Mouse (Mus musculus): ENCODE measurements at regions not wholly inside any gene's neighbourhood (a gene's known extent, or its start where the extent isn't known, plus 50 kb on each side); places are given as distances from the start of the nearest gene placed in this dataset.

DNA sequence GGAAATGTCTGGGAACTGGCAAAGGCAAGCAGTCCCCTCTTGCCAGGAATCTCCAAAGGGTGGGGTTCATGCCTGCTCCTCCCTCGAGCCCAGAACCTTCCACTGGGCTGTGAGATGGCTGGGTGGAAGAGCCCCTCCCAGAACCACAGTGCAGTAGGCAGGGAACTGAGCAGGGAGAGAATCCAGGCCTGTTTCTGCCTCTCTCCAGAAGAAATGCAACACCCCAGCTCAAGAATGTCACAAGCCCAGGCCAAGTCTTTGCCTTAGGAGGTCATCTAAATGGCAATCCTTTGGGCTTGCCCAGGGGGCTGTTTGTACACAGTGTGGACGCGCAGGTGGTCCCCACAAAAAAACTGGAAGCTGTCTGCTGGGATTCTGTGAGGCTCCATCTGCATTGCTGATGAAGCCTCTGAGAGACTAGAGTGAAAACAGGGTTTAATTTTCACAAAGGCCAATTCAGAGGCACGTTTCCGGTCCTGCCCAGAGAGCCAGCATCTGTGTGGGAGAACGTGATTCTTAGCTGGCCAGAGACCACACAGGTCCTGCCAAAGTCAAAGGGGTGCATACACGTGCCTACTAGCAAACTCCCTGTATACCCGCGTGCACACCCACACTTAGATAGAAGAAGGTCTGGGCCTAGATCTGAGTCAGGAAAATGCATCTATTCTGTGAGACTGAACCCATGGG lies 129.0 kb downstream of the Hmg20a start:
- 46% methylated on average over 9 of the region's 9 CpGs for WGBS
- ATAC-seq (ENCODE audit: low read depth), result no peak
- Histone ChIP-seq H3K9me3 (ENCODE audit: control insufficient read depth, low read length) (no peaks in the 10 kb centered on the region), H3K4me2 (ENCODE audit: low read depth, low read length) (no peak overlapping the region), H3K4me1 (ENCODE audit: control insufficient read depth, insufficient read depth, low read length) (peaks cover 3% of the 10 kb centered on the region; the same call in 1 of the 2 replicates), H3K9ac (ENCODE audit: low read depth, low read length) (no peak overlapping the region), H3K27me3 (replicated peaks; ENCODE audit: control insufficient read depth, insufficient read depth, low read length) (no peaks in the 10 kb centered on the region), H3K27ac (replicated peaks; ENCODE audit: low read depth, low read length) (peak overlapping the region; percentile 44; the same call in 1 of the 2 replicates), H3K36me3 (ENCODE audit: control insufficient read depth, insufficient read depth, low read length) (no peaks in the 10 kb centered on the region), H3K4me3 (ENCODE audit: low read depth, low read length) (no peak overlapping the region)
- DNase-seq (ENCODE audit: low spot score), result peak; percentile 31

- WGBS, result 60% methylated on average over 8 of the region's 8 CpGs
- Histone ChIP-seq H3K27me3 (replicated peaks; ENCODE audit: control insufficient read depth, insufficient read depth, low read length) (no peaks in the 10 kb centered on the region), H3K9ac (ENCODE audit: low read depth, low read length) (no peak overlapping the region), H3K9me3 (ENCODE audit: control insufficient read depth, low read length) (no peaks in the 10 kb centered on the region), H3K4me1 (ENCODE audit: control insufficient read depth, insufficient read depth, low read length) (peaks cover 3% of the 10 kb centered on the region; the same call in 1 of the 2 replicates), H3K4me3 (ENCODE audit: low read depth, low read length) (no peak overlapping the region), H3K4me2 (ENCODE audit: low read depth, low read length) (no peak overlapping the region), H3K27ac (replicated peaks; ENCODE audit: low read depth, low read length) (no peak overlapping the region), H3K36me3 (ENCODE audit: control insufficient read depth, insufficient read depth, low read length) (no peaks in the 10 kb centered on the region)
- ATAC-seq (ENCODE audit: low read depth) (no peak), DNase-seq (ENCODE audit: low spot score) (no peak)
Observed at GRCm38 (mm10) chr9:56549774-56550173, 131.4 kb downstream of the Hmg20a start.

DNA sequence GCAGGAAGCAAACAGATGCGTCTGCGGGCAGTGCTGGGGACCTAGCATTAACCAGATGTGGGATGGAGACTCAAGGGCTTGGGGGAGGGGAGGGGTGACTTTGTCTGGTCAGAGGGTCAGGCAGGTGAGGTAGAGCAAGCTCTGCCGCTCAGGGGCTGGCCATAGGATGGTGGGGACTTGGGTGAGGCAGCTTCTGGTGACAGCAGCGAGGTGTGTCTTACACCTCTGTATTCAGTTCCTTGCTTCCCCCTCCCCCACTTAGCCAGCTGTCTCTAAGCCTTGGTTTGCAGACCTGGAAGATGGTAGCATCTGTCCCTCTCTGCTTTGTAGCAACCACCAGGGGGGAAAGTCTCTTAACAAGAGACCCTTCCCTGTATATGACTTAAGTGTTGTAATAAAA lies 131.8 kb downstream of the Hmg20a start:
- no peak overlapping the region for H3K4me2 ChIP-seq (ENCODE audit: low read depth, low read length)
- no peaks in the 10 kb centered on the region for H3K27me3 ChIP-seq (replicated peaks; ENCODE audit: control insufficient read depth, insufficient read depth, low read length)
- H3K36me3 ChIP-seq (ENCODE audit: control insufficient read depth, insufficient read depth, low read length), result no peaks in the 10 kb centered on the region
- H3K9ac ChIP-seq (ENCODE audit: low read depth, low read length), result no peak overlapping the region
- ATAC-seq (ENCODE audit: low read depth), result no peak
- no peak for DNase-seq (ENCODE audit: low spot score)
- H3K4me1 ChIP-seq (ENCODE audit: control insufficient read depth, insufficient read depth, low read length), result peaks cover 3% of the 10 kb centered on the region; the same call in 1 of the 2 replicates
- H3K9me3 ChIP-seq (ENCODE audit: control insufficient read depth, low read length), result no peaks in the 10 kb centered on the region
- no peak overlapping the region for H3K27ac ChIP-seq (replicated peaks; ENCODE audit: low read depth, low read length)
- no peak overlapping the region for H3K4me3 ChIP-seq (ENCODE audit: low read depth, low read length)
- WGBS, result 45% methylated on average over 4 of the region's 4 CpGs

- Histone ChIP-seq H3K36me3 (ENCODE audit: control insufficient read depth, insufficient read depth, low read length) (no peaks in the 10 kb centered on the region), H3K9me3 (ENCODE audit: control insufficient read depth, low read length) (no peaks in the 10 kb centered on the region), H3K27ac (replicated peaks; ENCODE audit: low read depth, low read length) (no peak overlapping the region), H3K4me3 (ENCODE audit: low read depth, low read length) (no peak overlapping the region), H3K27me3 (replicated peaks; ENCODE audit: control insufficient read depth, insufficient read depth, low read length) (no peaks in the 10 kb centered on the region), H3K4me1 (ENCODE audit: control insufficient read depth, insufficient read depth, low read length) (peaks cover 3% of the 10 kb centered on the region; the same call in 1 of the 2 replicates), H3K4me2 (ENCODE audit: low read depth, low read length) (no peak overlapping the region), H3K9ac (ENCODE audit: low read depth, low read length) (no peak overlapping the region)
- ATAC-seq (ENCODE audit: low read depth) (no peak), DNase-seq (ENCODE audit: low spot score) (no peak)
- WGBS, result 47% methylated on average over 11 of the region's 11 CpGs
Observed at GRCm38 (mm10) chr9:56551376-56552186, 133.2 kb downstream of the Hmg20a start.

DNA sequence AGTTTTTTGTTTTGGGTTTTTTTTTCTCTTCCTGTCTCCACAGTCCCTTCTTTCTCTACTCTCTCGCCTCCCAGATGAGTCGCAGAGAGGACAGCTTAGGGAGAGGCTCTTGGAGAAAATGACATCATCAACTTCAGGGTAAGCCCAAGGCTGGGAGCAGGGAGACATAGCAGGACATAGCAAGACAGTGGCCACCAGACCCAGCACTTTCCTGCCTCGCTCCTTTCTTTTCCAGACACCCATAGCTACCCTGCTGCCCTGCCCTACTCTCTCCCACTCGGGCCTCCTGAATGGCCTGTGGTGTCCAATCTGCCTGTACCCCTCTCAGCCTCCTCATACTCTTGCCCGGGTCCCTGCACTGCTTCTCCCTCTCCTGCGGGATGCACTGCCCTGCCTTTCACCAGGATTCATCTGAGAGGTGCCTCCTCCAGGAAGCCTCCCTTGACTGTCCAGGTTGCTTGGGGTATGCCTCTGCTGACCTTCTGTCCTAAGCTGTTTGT lies 133.8 kb downstream of the Hmg20a start:
- peaks cover 3% of the 10 kb centered on the region; the same call in 1 of the 2 replicates for H3K4me1 ChIP-seq (ENCODE audit: control insufficient read depth, insufficient read depth, low read length)
- H3K9me3 ChIP-seq (ENCODE audit: control insufficient read depth, low read length), result no peaks in the 10 kb centered on the region
- 51% methylated on average over 6 of the region's 6 CpGs for WGBS
- H3K27ac ChIP-seq (replicated peaks; ENCODE audit: low read depth, low read length), result no peak overlapping the region
- no peaks in the 10 kb centered on the region for H3K36me3 ChIP-seq (ENCODE audit: control insufficient read depth, insufficient read depth, low read length)
- no peak overlapping the region for H3K4me2 ChIP-seq (ENCODE audit: low read depth, low read length)
- H3K4me3 ChIP-seq (ENCODE audit: low read depth, low read length), result no peak overlapping the region
- no peaks in the 10 kb centered on the region for H3K27me3 ChIP-seq (replicated peaks; ENCODE audit: control insufficient read depth, insufficient read depth, low read length)
- H3K9ac ChIP-seq (ENCODE audit: low read depth, low read length), result no peak overlapping the region
- DNase-seq (ENCODE audit: low spot score) (no peak), ATAC-seq (ENCODE audit: low read depth) (no peak)

DNA sequence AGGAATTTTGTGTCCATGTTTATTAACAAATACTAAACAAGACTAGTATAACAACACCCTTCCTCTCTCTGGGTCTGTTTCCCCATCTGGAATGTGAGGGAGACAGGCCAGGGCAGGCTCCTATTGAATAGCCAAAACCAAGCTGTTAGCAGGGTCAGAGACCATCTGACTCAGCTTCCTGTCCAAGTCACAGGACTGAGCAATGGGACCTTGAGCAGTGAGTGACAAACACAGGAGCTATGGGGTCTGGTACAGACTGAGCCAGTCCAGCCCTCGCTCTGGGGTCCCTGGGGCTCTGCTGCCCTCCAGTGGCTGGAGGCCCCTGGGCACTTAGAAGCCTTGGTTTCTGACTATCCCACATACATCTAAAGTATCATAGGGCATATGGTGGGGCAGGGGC lies 134.4 kb downstream of the Hmg20a start:
- Histone ChIP-seq H3K4me3 (ENCODE audit: low read depth, low read length) (no peak overlapping the region), H3K36me3 (ENCODE audit: control insufficient read depth, insufficient read depth, low read length) (no peaks in the 10 kb centered on the region), H3K27ac (replicated peaks; ENCODE audit: low read depth, low read length) (no peak overlapping the region), H3K9me3 (ENCODE audit: control insufficient read depth, low read length) (no peaks in the 10 kb centered on the region), H3K4me1 (ENCODE audit: control insufficient read depth, insufficient read depth, low read length) (no peaks in the 10 kb centered on the region), H3K4me2 (ENCODE audit: low read depth, low read length) (no peak overlapping the region), H3K9ac (ENCODE audit: low read depth, low read length) (no peak overlapping the region), H3K27me3 (replicated peaks; ENCODE audit: control insufficient read depth, insufficient read depth, low read length) (no peaks in the 10 kb centered on the region)
- ATAC-seq (ENCODE audit: low read depth) (peak; percentile 87), DNase-seq (ENCODE audit: low spot score) (peak; percentile 79)
- WGBS, result 0% methylated on average over 1 of the region's 1 CpGs

GRCm38 (mm10) chr9:56553626-56554025 lies 135.2 kb downstream of the Hmg20a start:
- ATAC-seq (ENCODE audit: low read depth), result no peak

GRCm38 (mm10) chr9:56554096-56554495 lies 135.7 kb downstream of the Hmg20a start:
- Histone ChIP-seq H3K4me3 (ENCODE audit: low read depth, low read length) (no peak overlapping the region), H3K27me3 (replicated peaks; ENCODE audit: control insufficient read depth, insufficient read depth, low read length) (no peaks in the 10 kb centered on the region), H3K27ac (replicated peaks; ENCODE audit: low read depth, low read length) (no peak overlapping the region), H3K9me3 (ENCODE audit: control insufficient read depth, low read length) (no peaks in the 10 kb centered on the region), H3K9ac (ENCODE audit: low read depth, low read length) (no peak overlapping the region), H3K4me2 (ENCODE audit: low read depth, low read length) (no peak overlapping the region), H3K36me3 (ENCODE audit: control insufficient read depth, insufficient read depth, low read length) (no peaks in the 10 kb centered on the region), H3K4me1 (ENCODE audit: control insufficient read depth, insufficient read depth, low read length) (no peaks in the 10 kb centered on the region)
- 48% methylated on average over 6 of the region's 6 CpGs for WGBS
- ATAC-seq (ENCODE audit: low read depth), result no peak
- no peak for DNase-seq (ENCODE audit: low spot score)

More at GRCm38 (mm10) chr9:56553626-56554025, 135.2 kb downstream of the Hmg20a start:
- no peaks in the 10 kb centered on the region for H3K4me1 ChIP-seq (ENCODE audit: control insufficient read depth, insufficient read depth, low read length)
- no peaks in the 10 kb centered on the region for H3K27me3 ChIP-seq (replicated peaks; ENCODE audit: control insufficient read depth, insufficient read depth, low read length)
- H3K9ac ChIP-seq (ENCODE audit: low read depth, low read length), result no peak overlapping the region
- 46% methylated on average over 13 of the region's 13 CpGs for WGBS
- no peak overlapping the region for H3K4me2 ChIP-seq (ENCODE audit: low read depth, low read length)
- H3K36me3 ChIP-seq (ENCODE audit: control insufficient read depth, insufficient read depth, low read length), result no peaks in the 10 kb centered on the region
- DNase-seq (ENCODE audit: low spot score), result no peak
- H3K9me3 ChIP-seq (ENCODE audit: control insufficient read depth, low read length), result no peaks in the 10 kb centered on the region
- no peak overlapping the region for H3K27ac ChIP-seq (replicated peaks; ENCODE audit: low read depth, low read length)
- H3K4me3 ChIP-seq (ENCODE audit: low read depth, low read length), result no peak overlapping the region
